In genomic region chr11:96829403-96829812, GRCm38 (mm10) we compare ENCODE assay signal across 8 mouse cellular contexts. TPM values are rescaled to one million over a fixed set of nuclear protein-coding genes. Genes with fewer than 3 reads are reported as not detected.
DNase-seq lines count a peak whose midpoint lies in the region; ATAC-seq lines count a peak whose summit lies in the region.

No protein-coding gene starts in this region.

- peak overlapping the region; percentile 97 for H3K4me2 ChIP-seq in embryonic facial prominence, embryonic 13.5 days
- peak overlapping the region; percentile 89 for H3K4me2 ChIP-seq in liver, embryonic 15.5 days
- peak overlapping the region; percentile 88 for H3K4me2 ChIP-seq in stomach, embryonic 16.5 days (ENCODE audit: low read depth, low read length)

- peak overlapping the region; percentile 90 for H3K4me3 ChIP-seq in embryonic facial prominence, embryonic 13.5 days
- peak overlapping the region; percentile 96 for H3K4me3 ChIP-seq in liver, embryonic 15.5 days (replicated peaks)
- H3K4me3 ChIP-seq in stomach, embryonic 16.5 days (replicated peaks; ENCODE audit: low read length), result peak overlapping the region; percentile 79

- under 1% methylated on average over 33 of the region's 33 CpGs for WGBS in embryonic facial prominence, embryonic 13.5 days
- WGBS in liver, embryonic 15.5 days (ENCODE audit: insufficient replicate concordance), result under 1% methylated on average over 33 of the region's 33 CpGs
- 0% methylated on average over 33 of the region's 33 CpGs for WGBS in stomach, embryonic 16.5 days

- peak; percentile 64 to 73 for DNase-seq in thymus, adult 18-20 months
- DNase-seq in thymus, postnatal 0 days (ENCODE audit: low spot score), result no peak
- DNase-seq in heart, adult 8-10 months (ENCODE audit: low spot score), result peak; percentile 90
- DNase-seq in kidney, adult 8-10 months, result peak; percentile 78 to 85
- DNase-seq in neural tube, embryonic 10.5 days (ENCODE audit: extremely low spot score, low spot score), result peak; percentile 85

- H3K4me1 ChIP-seq in embryonic facial prominence, embryonic 13.5 days, result peaks cover 50% of the 10 kb centered on the region
- H3K4me1 ChIP-seq in liver, embryonic 15.5 days (replicated peaks), result peaks cover 52% of the 10 kb centered on the region
- H3K4me1 ChIP-seq in stomach, embryonic 16.5 days (ENCODE audit: control insufficient read depth, insufficient read depth, low read length), result peaks cover 46% of the 10 kb centered on the region

- H3K9me3 ChIP-seq in embryonic facial prominence, embryonic 13.5 days, result no peaks in the 10 kb centered on the region
- no peaks in the 10 kb centered on the region for H3K9me3 ChIP-seq in liver, embryonic 15.5 days (replicated peaks)
- no peaks in the 10 kb centered on the region for H3K9me3 ChIP-seq in stomach, embryonic 16.5 days (replicated peaks; ENCODE audit: control insufficient read depth, low read length)

- no peaks in the 10 kb centered on the region for H3K27me3 ChIP-seq in embryonic facial prominence, embryonic 13.5 days
- H3K27me3 ChIP-seq in liver, embryonic 15.5 days, result peaks cover 2% of the 10 kb centered on the region; the same call in 1 of the 2 replicates
- H3K27me3 ChIP-seq in stomach, embryonic 16.5 days (ENCODE audit: control insufficient read depth, insufficient read depth, low read length), result no peaks in the 10 kb centered on the region

- H3K36me3 ChIP-seq in embryonic facial prominence, embryonic 13.5 days, result peaks cover 19% of the 10 kb centered on the region
- H3K36me3 ChIP-seq in liver, embryonic 15.5 days (replicated peaks), result peaks cover 32% of the 10 kb centered on the region
- H3K36me3 ChIP-seq in stomach, embryonic 16.5 days (ENCODE audit: control insufficient read depth, insufficient read depth, low read length), result 0 out of 2 replicates have a peak, but pooled peaks cover 2% of the 10 kb centered on the region

- ATAC-seq in embryonic facial prominence, embryonic 13.5 days (ENCODE audit: insufficient number of reproducible peaks, insufficient read depth, low FRiP score, low TSS enrichment, low read depth), result peak; percentile 59
- peak; percentile 85 for ATAC-seq in liver, embryonic 15.5 days (ENCODE audit: insufficient read depth)
- ATAC-seq in stomach, embryonic 16.5 days (ENCODE audit: insufficient read depth, low FRiP score), result peak; percentile 77

- peak overlapping the region; percentile 92 for H3K9ac ChIP-seq in embryonic facial prominence, embryonic 13.5 days
- H3K9ac ChIP-seq in liver, embryonic 15.5 days, result peak overlapping the region; percentile 94
- H3K9ac ChIP-seq in stomach, embryonic 16.5 days (ENCODE audit: low read length), result peak overlapping the region; percentile 91

- peak overlapping the region; percentile 97 for H3K27ac ChIP-seq in embryonic facial prominence, embryonic 13.5 days
- H3K27ac ChIP-seq in liver, embryonic 15.5 days (replicated peaks), result peak overlapping the region; percentile 99
- H3K27ac ChIP-seq in stomach, embryonic 16.5 days (ENCODE audit: low read length), result peak overlapping the region; percentile 99

RNA-seq across cellular contexts. Expression of gene Nfe2l1, which starts 0.4 kb away (rescaled TPM):
- polyA plus RNA-seq in thymus, postnatal 0 days (2015; fragmentation: Nextera tagmentation; extraction: Ambion mirVana), result 34.9 and 40.6 TPM in 2 replicates
- polyA plus RNA-seq in embryonic facial prominence, embryonic 13.5 days (2015; fragmentation: Nextera tagmentation; extraction: Ambion mirVana), result 61.7 and 66.5 TPM in 2 replicates
- 100 to 1,000 TPM; 462 to 530 (median 477) TPM for total RNA-seq in heart, adult 8-10 months (2022)
- 18.8 and 20.8 TPM in 2 replicates for polyA plus RNA-seq in liver, embryonic 15.5 days (2015; fragmentation: Nextera tagmentation; extraction: Ambion mirVana)
- polyA plus RNA-seq in stomach, embryonic 16.5 days (2015; fragmentation: Nextera tagmentation; extraction: Ambion mirVana), result 64.8 and 65.7 TPM in 2 replicates

RNA-seq across cellular contexts. Expression of gene Copz2, which starts 20.3 kb away (rescaled TPM):
- polyA plus RNA-seq in thymus, postnatal 0 days (2015; fragmentation: Nextera tagmentation; extraction: Ambion mirVana), result 55.8 and 60.7 TPM in 2 replicates
- 123 and 125 TPM in 2 replicates for polyA plus RNA-seq in embryonic facial prominence, embryonic 13.5 days (2015; fragmentation: Nextera tagmentation; extraction: Ambion mirVana)
- total RNA-seq in heart, adult 8-10 months (2022), result 10 to 100 TPM; 36.0 to 43.5 (median 41.1) TPM
- polyA plus RNA-seq in liver, embryonic 15.5 days (2015; fragmentation: Nextera tagmentation; extraction: Ambion mirVana), result 21.1 and 21.4 TPM in 2 replicates
- polyA plus RNA-seq in stomach, embryonic 16.5 days (2015; fragmentation: Nextera tagmentation; extraction: Ambion mirVana), result 124 and 136 TPM in 2 replicates

RNA-seq across cellular contexts. Expression of gene Cbx1, which starts 40.5 kb away (rescaled TPM):
- 129 and 132 TPM in 2 replicates for polyA plus RNA-seq in thymus, postnatal 0 days (2015; fragmentation: Nextera tagmentation; extraction: Ambion mirVana)
- 164 and 170 TPM in 2 replicates for polyA plus RNA-seq in embryonic facial prominence, embryonic 13.5 days (2015; fragmentation: Nextera tagmentation; extraction: Ambion mirVana)
- 10 to 100 TPM; 30.9 to 33.4 (median 32.4) TPM for total RNA-seq in heart, adult 8-10 months (2022)
- polyA plus RNA-seq in liver, embryonic 15.5 days (2015; fragmentation: Nextera tagmentation; extraction: Ambion mirVana), result 26.1 and 29.8 TPM in 2 replicates
- 67.5 and 75.1 TPM in 2 replicates for polyA plus RNA-seq in stomach, embryonic 16.5 days (2015; fragmentation: Nextera tagmentation; extraction: Ambion mirVana)

RNA-seq across cellular contexts. Expression of gene Snx11, which starts 52.0 kb away (rescaled TPM):
- 16.0 and 18.6 TPM in 2 replicates for polyA plus RNA-seq in thymus, postnatal 0 days (2015; fragmentation: Nextera tagmentation; extraction: Ambion mirVana)
- polyA plus RNA-seq in embryonic facial prominence, embryonic 13.5 days (2015; fragmentation: Nextera tagmentation; extraction: Ambion mirVana), result 23.5 TPM in 2 replicates
- 10 to 100 TPM; 11.6 to 14.5 (median 12.9) TPM for total RNA-seq in heart, adult 8-10 months (2022)
- polyA plus RNA-seq in liver, embryonic 15.5 days (2015; fragmentation: Nextera tagmentation; extraction: Ambion mirVana), result 8.6 and 8.7 TPM in 2 replicates
- polyA plus RNA-seq in stomach, embryonic 16.5 days (2015; fragmentation: Nextera tagmentation; extraction: Ambion mirVana), result 14.6 and 14.9 TPM in 2 replicates
